Mouse (Mus musculus) B cell, adult 2 months (primary cell): ENCODE data around the gene Csf1.

Source experiments
- DNase-seq, 2 experiments: peaks; one replicate each; pipeline ENCODE4 v3.0.0; 2022

The Csf1 gene

GRCm38 (mm10) chr3:107778016-107778415, 17.7 kb upstream of the Csf1 start:
- DNase-seq, result peak in 1 of 2 experiments; percentile 11

GRCm38 (mm10) chr3:107776295-107776694, 16.0 kb upstream of the Csf1 start:
- no peak for DNase-seq

DNA sequence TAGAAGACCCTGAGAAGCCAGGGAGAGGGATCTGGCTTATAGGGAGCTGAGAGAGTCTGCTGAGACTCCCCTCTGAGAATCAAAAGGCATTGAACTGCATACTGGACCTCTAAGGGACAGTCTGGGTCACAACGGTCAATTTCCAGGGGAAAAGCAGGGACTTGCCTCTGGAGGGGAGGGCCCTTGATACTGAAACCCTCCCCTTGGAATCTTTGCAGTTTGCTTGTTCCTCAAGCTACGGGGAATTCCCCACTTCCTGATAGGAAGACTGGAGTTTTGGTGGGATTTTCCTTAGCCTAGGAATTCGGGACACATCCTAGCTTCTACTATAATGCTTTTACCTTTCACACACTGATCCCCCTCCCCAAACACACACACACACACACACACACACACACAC, 15.5 kb upstream of the Csf1 start:
- DNase-seq, result no peak

- no peak for DNase-seq
These were observed 14.8 kb upstream of the Csf1 start for GRCm38 (mm10) chr3:107775056-107775455.

- DNase-seq, result no peak
These were observed 12.6 kb upstream of the Csf1 start for GRCm38 (mm10) chr3:107772860-107773259.

DNA sequence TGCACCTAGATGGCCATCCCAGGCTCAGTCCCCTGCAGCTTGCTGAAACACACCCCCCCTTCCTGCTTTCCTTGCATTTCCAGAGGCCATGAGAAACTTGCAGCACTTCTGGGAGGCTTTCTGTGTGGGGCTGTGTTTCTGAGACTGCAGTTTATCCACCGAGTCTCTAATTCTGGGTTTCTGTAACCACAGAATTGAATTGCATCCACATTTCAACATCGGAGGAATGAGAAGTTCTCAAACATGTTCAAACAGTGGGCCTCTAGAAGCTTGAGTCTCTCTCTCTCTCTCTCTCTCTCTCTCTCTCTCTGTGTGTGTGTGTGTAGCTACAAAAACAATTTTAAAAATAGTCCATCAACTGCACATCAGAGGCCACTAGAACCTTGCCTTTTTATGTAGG, 9.4 kb upstream of the Csf1 start:
- DNase-seq, result no peak

GRCm38 (mm10) chr3:107768104-107768989, 8.1 kb upstream of the Csf1 start:
- DNase-seq, result no peak

DNA sequence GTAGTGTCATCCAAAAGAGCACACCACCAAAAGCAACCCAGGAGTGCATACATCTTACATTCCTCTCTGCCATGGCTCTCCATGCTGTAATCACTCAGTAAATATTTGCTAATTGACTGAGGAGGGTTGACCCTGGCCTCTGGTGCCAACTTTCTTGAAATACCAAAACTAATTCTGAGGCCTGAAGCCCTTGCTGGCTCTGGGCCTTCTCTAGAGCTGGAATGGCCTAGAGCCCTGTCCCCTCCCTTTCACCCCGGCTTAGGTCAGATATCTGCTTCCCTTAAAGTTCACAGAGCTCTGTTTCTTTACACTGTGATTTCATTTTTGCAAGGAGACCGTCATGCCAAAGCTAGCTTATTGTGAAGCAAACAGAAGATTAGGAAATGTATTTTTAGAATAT, 6.5 kb upstream of the Csf1 start:
- no peak for DNase-seq

DNA sequence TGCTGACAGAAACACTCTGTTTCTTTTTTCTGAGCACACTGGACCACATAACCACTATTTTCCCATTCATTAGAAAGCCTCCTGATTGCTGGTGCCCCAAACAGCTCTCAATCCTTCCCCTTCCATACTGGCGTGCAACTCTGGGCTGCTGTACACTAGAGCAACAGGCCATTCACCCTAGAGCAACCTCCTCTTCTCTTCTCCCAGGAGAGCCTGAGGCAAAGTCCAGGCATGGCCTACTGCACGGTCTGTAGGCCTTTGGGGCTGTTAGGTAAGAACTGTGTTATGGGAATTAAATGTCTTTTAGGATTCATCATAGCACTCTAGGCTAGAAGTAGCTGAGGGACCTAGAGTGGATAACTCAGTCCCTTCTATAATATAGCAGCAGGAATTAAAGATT, 5.7 kb upstream of the Csf1 start:
- DNase-seq, result no peak

DNA sequence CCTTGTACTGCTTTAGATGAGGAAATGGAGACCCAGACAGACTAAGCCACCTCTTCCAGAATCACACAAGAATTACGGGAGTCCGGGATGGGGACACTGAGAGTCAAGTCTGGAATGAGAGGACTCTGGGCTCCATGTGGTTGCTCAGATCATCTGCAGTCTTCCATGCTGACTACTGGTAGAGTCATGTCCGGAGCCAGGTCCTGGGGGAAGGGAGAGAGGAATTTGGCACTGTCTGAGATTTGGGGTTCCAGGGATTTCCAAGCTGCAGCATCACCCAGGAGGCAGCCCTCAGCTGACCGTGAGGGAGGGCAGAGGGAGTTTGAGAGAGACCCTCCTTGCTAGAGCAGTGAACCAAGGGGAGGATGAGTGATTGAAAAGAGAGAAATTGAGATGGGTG, 3.3 kb upstream of the Csf1 start:
- no peak for DNase-seq

DNA sequence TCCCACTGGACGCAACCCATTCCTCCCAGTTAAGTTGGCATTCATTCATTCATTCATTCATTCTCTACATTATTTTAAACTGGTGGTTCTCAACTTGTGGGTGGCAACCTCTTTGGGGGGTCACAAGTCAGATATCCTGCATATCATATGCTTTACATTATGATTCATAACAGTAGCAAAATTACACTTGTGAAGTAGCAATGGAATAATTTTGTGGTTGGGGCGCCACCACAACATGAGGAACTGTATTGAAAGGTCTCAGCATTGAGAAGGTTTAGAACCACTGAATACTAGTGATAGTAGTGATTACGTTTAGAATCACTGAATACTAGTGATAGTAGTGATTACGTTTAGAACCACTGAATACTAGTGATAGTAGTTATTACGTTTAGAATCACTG, 1.2 kb upstream of the Csf1 start:
- no peak for DNase-seq

GRCm38 (mm10) chr3:107760771-107761170, 502 bp upstream of the Csf1 start:
- no peak for DNase-seq

- no peak for DNase-seq
These were observed 1.6 kb downstream of the Csf1 start for GRCm38 (mm10) chr3:107758638-107759037.

- DNase-seq, result no peak
These were observed 2.1 kb downstream of the Csf1 start for GRCm38 (mm10) chr3:107758176-107758575.

- no peak for DNase-seq
These were observed 2.7 kb downstream of the Csf1 start for GRCm38 (mm10) chr3:107757365-107758129.

GRCm38 (mm10) chr3:107756481-107756866, 3.8 kb downstream of the Csf1 start:
- no peak for DNase-seq

- DNase-seq, result no peak
These were observed 4.4 kb downstream of the Csf1 start for GRCm38 (mm10) chr3:107755702-107756480.

GRCm38 (mm10) chr3:107754632-107755031, 5.6 kb downstream of the Csf1 start:
- DNase-seq, result peak; percentile 74 to 76

- no peak for DNase-seq
These were observed 8.7 kb downstream of the Csf1 start for GRCm38 (mm10) chr3:107751607-107752006.

GRCm38 (mm10) chr3:107750775-107751540, 9.3 kb downstream of the Csf1 start:
- DNase-seq, result no peak

DNA sequence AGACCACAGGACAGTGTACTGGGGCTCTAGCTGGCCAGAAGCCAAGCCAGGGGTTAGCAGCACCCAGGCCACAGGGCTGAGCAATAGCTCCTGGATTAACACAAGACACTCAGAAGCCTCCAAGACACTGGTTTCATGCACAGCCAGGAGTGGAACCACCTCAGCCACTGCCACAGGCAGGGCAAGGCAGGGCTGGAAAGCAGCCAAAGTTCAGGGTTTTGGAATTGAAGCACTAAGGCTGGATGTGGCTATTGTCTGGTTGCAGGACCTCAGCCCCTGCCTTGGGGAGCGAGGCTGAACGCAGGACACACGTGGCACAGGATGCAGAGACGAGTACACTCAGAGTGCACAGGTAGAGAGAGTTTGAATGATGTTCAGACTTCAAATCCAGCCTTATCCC, 10.8 kb downstream of the Csf1 start:
- DNase-seq, result no peak

- peak; percentile 31 to 33 for DNase-seq
These were observed 11.9 kb downstream of the Csf1 start for GRCm38 (mm10) chr3:107748260-107748955.
